Mouse (Mus musculus): ENCODE results near the gene 1500009C09Rik. TPM values are rescaled to one million over a fixed set of nuclear protein-coding genes. Genes with fewer than 3 reads are reported as not detected.

1500009C09Rik gene
- polyA plus RNA-seq, 1 experiment from 2014 or later: not detected

DNA sequence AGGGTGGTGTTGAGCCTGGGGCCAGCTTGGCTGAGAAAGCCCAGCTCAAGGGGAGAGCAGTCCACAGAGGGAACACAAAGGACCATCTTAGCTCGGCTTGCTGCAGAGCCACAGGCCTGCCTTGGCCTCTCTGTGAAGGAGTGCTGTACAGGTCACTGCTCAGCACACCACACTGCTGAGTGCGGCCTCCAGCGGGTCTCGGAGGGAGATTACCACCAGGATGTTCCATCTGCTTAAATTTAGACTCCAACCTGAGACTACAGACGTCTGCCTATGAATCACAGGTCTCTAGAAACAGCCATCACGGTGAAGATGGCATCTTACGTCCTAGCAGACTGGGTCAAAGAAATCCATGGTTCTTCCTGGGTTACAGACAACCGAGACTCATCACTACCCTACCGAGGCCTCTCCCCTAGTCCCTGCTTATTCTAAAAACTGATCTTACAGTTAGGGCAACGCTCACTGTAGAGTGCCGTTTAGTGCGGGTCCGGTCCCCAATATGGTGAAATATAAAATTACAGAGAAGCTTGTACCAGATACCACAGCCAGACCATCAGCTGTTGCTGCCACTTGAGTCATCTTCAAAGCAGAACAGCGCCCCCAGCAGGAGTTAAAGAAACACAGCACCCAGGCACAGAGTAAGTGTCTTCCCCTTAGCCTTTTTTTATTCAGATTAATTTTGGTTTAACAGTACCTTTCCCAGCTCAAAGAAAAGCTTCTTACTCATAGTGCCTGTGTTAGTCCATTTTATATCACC, 30.9 kb upstream of the 1500009C09Rik start:
- Histone ChIP-seq H3K4me2 (no peak overlapping the region), H3K36me3 (no peaks in the 10 kb centered on the region), H3K27ac (no peak overlapping the region), H3K4me3 (replicated peaks) (no peak overlapping the region), H3K9me3 (no peaks in the 10 kb centered on the region), H3K4me1 (replicated peaks) (peaks cover 22% of the 10 kb centered on the region), H3K27me3 (peaks cover 79% of the 10 kb centered on the region), H3K9ac (replicated peaks) (no peak overlapping the region)
- no peak for ATAC-seq (ENCODE audit: insufficient number of reproducible peaks, insufficient read depth, low FRiP score, low TSS enrichment, low read depth)
- 69% methylated on average over 14 of the region's 14 CpGs for WGBS

DNA sequence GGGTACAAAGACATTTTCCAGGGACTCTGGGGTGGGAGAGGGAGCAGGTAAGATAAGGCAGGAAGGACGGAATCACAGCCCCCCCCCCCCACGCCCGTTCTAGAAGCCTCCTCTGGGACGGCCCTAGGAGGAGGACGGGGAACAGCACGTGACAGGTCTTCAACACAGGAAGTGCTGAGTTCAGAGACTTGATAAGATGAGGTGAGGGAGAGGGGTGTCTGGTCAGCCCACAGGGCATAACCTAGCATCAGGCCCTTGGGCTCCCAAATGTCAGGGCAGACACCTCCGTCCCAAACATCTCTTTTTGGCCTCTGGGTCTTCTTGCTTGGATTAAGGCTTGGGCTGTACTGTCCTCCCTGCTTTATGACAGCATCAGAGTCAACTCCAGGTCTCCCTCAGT, 28.9 kb upstream of the 1500009C09Rik start:
- Histone ChIP-seq H3K4me2 (no peak overlapping the region), H3K27me3 (peaks cover 65% of the 10 kb centered on the region), H3K4me1 (replicated peaks) (peaks cover 12% of the 10 kb centered on the region), H3K9me3 (no peaks in the 10 kb centered on the region), H3K27ac (no peak overlapping the region), H3K36me3 (no peaks in the 10 kb centered on the region), H3K4me3 (replicated peaks) (peak overlapping the region; percentile 41; the same call in 1 of the 2 replicates), H3K9ac (replicated peaks) (no peak overlapping the region)
- 50% methylated on average over 7 of the region's 7 CpGs for WGBS
- ATAC-seq (ENCODE audit: insufficient number of reproducible peaks, insufficient read depth, low FRiP score, low TSS enrichment, low read depth): no peak

DNA sequence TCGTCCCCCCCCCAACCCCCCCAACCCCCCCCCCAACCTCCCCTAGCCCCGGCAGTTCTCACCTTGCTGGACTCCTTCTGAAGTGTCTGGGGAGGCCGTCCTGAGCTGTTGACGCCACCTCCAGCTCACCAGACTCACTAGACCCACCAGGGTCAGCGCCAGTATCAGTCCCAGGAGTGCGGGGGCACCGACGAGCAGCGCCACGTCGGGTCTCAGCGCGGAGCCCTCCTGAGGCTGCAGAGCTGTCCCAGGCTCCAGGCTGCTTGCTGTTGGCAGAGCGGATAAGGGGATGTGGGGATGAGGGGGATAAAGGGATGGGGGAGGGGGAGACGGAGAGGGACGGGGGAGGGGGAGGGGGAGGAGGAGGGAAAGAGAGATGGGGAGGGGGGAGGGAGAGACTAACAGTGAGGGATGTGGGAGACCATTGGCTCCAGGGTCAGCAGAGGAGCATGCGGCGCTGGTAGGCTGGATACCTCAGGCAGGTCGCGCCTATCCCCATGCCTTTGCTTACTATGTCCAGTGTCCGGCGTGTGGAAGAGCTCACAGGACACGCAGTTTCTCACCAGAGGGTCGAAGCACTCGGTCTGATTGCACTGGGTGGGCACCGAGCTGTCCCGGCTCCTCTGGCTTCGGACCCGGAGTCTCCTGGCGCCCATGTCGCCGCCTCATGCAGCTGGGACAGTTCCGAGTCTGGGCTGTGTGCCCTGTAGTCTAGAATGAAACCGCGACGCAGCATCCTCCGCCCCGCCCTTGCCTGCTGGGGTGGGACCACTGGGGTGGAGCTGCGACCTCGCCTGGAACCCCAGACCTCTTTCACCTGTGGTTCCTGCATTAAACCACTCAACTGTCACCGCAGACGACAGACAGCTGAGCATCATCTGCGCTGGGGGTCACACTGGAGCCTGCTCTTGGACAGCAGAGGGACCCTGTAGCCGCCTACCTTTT, 28.3 kb upstream of the 1500009C09Rik start, which contains the start of gene Tnfrsf13c:
Tnfrsf13c (minus strand) TSS at position 713 of the 945 bp plus-strand sequence.
- no peak; the same call in 1 of the 2 replicates for ATAC-seq (ENCODE audit: insufficient number of reproducible peaks, insufficient read depth, low FRiP score, low TSS enrichment, low read depth)
- Histone ChIP-seq H3K36me3 (no peaks in the 10 kb centered on the region), H3K4me3 (replicated peaks) (peak within 1 kb of the TSS; percentile 41), H3K9me3 (no peaks in the 10 kb centered on the region), H3K4me2 (peak within 1 kb of the TSS; percentile 66), H3K9ac (replicated peaks) (peak within 1 kb of the TSS; percentile 27; the same call in 1 of the 2 replicates), H3K27ac (no peak within 1 kb of the TSS), H3K27me3 (peaks cover 60% of the 10 kb centered on the region), H3K4me1 (replicated peaks) (peaks cover 12% of the 10 kb centered on the region)
- under 1% methylated on average over 44 of the region's 44 CpGs for WGBS

DNA sequence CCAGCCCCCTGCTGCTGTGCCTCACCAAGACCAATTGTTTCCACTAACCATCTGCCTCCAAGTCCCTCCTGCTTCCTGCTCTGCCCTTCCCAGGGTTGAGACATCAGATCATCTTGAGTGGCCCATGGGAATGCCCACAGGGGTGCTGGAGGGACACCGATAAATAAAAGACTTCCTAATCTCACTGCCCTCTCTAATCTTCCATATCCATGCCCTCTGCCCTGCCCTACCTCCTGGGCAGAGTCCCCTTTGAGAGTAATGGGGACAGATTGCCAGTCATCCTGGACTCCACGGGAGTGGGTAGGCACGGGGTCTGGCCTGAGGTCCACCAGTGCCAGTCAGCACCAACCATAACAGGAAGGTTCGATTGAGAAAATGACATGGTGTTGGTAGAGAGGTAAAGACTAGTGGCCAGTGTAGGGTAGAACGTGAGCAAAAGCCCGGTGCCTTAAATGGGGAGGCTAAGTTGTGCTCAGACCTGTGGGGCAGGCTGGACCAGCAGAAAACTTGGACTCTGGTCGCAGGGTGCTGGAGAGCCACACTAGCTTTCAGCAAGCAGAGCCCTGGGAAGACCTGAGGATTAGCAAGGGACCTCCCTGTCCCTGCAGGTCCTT, 27.5 kb upstream of the 1500009C09Rik start:
- H3K9me3 ChIP-seq: no peaks in the 10 kb centered on the region
- WGBS: 33% methylated on average over 7 of the region's 7 CpGs
- no peak overlapping the region for H3K27ac ChIP-seq
- H3K9ac ChIP-seq (replicated peaks): no peak overlapping the region
- H3K27me3 ChIP-seq: peaks cover 55% of the 10 kb centered on the region
- H3K4me2 ChIP-seq: peak overlapping the region; percentile 66
- ATAC-seq (ENCODE audit: insufficient number of reproducible peaks, insufficient read depth, low FRiP score, low TSS enrichment, low read depth): no peak
- peaks cover 17% of the 10 kb centered on the region for H3K4me1 ChIP-seq (replicated peaks)
- no peaks in the 10 kb centered on the region for H3K36me3 ChIP-seq
- peak overlapping the region; percentile 41; the same call in 1 of the 2 replicates for H3K4me3 ChIP-seq (replicated peaks)

DNA sequence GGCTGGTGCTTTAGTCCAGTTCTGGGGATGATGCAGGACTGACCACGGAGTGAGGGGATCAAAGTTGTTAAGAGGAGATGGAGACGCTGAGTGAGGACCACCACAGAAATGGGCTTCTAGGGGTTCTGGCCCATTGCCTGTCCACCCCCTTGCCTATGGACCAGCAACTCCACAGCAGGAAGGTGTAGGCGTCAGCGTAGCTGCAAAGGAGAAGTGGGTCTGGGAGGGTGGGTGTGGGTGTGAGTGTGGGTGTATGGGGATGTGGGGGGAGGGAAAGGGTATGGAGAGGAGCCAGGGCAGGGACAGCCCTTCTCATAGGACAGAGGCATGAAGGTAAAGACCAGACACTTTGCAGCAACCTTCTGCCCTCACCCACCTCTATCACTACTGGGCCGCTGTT, 26.4 kb upstream of the 1500009C09Rik start:
- H3K9ac ChIP-seq (replicated peaks): no peak overlapping the region
- no peak for ATAC-seq (ENCODE audit: insufficient number of reproducible peaks, insufficient read depth, low FRiP score, low TSS enrichment, low read depth)
- peaks cover 49% of the 10 kb centered on the region for H3K27me3 ChIP-seq
- no peak overlapping the region for H3K27ac ChIP-seq
- H3K4me2 ChIP-seq: no peak overlapping the region
- H3K9me3 ChIP-seq: no peaks in the 10 kb centered on the region
- no peak overlapping the region for H3K4me3 ChIP-seq (replicated peaks)
- 90% methylated on average over 5 of the region's 5 CpGs for WGBS
- H3K4me1 ChIP-seq (replicated peaks): peaks cover 17% of the 10 kb centered on the region
- H3K36me3 ChIP-seq: no peaks in the 10 kb centered on the region

DNA sequence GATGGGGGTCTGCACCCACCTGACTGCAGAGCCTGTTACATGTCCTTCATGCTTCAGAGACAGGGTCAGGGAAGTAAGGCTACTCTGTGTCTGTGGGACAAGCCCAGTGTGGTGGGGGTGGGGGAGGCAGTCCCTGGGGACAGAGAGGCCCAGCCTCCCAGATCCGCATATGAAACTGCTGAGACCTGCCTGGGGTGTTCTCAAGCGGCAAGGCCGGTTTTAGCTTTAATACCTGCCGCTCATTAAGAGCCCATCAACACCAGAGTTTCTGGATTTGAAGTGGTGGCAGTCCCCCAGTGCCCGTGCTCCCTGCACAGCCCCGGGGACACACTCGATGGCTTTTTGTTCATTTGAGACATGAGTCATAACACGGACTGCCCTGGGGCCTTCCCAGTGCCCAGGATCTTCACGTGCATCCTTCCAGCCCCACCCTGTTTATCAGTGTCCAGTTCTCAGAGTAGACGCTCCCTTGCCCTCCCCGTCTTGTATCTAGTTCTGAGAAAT, 22.6 kb upstream of the 1500009C09Rik start:
- Histone ChIP-seq H3K36me3 (peaks cover 16% of the 10 kb centered on the region; the same call in 1 of the 2 replicates), H3K4me2 (no peak overlapping the region), H3K27ac (no peak overlapping the region), H3K4me3 (replicated peaks) (no peak overlapping the region), H3K9ac (replicated peaks) (no peak overlapping the region), H3K9me3 (no peaks in the 10 kb centered on the region), H3K4me1 (replicated peaks) (peaks cover 7% of the 10 kb centered on the region), H3K27me3 (peaks cover 19% of the 10 kb centered on the region)
- 40% methylated on average over 11 of the region's 11 CpGs for WGBS
- ATAC-seq (ENCODE audit: insufficient number of reproducible peaks, insufficient read depth, low FRiP score, low TSS enrichment, low read depth): no peak

DNA sequence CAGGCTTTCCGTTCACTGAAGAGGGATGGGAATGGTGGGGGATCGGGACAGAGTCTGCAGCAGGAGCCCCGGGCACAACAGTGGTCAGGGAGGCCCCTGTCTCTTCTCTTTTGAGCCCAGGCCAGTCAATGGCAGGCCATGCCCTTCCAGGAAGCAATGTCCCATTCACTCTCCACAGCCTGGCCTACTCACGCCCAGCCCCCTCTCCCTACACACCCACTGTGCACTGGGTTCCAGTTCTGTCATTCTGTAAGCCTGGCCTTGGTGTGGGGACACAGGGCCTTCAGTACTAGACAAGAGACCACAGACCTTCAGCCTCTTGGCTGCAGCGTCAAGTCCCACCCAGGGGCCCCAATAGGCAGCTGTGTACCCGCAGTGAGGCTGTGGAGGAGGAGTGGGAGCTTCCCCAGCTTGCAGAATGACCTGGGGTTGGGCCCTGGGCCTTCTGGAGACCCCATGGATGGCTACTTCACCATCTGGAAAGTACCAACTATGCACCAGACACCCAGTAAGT, 22.0 kb upstream of the 1500009C09Rik start:
- no peak overlapping the region for H3K27ac ChIP-seq
- 74% methylated on average over 6 of the region's 6 CpGs for WGBS

DNA sequence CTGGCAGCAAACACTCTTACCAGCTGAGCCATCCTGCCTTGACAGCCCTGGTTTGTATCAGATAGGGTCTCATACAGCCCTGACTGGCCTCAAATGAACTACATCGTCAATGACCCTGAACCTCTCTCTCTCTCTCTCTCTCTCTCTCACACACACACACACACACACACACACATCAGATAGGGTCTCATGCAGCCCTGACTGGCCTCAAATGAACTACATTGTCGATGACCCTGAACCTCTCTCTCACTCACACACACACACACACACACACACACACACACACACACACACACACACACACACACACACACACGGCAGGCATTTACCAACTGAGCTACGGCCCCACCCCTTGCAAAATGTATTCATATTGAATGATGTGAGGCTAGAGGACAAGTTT, 21.1 kb upstream of the 1500009C09Rik start:
- no peak overlapping the region for H3K27ac ChIP-seq
- H3K4me2 ChIP-seq: no peak overlapping the region
- H3K4me1 ChIP-seq (replicated peaks): peaks cover 5% of the 10 kb centered on the region
- no peak for ATAC-seq (ENCODE audit: insufficient number of reproducible peaks, insufficient read depth, low FRiP score, low TSS enrichment, low read depth)
- 73% methylated on average over 4 of the region's 4 CpGs for WGBS
- no peaks in the 10 kb centered on the region for H3K9me3 ChIP-seq
- no peak overlapping the region for H3K4me3 ChIP-seq (replicated peaks)
- H3K36me3 ChIP-seq: peaks cover 20% of the 10 kb centered on the region; the same call in 1 of the 2 replicates
- H3K9ac ChIP-seq (replicated peaks): no peak overlapping the region
- peaks cover 4% of the 10 kb centered on the region for H3K27me3 ChIP-seq

More for the DNA sequence above, 22.0 kb upstream of the 1500009C09Rik start:
- no peak overlapping the region for H3K9ac ChIP-seq (replicated peaks)
- H3K27me3 ChIP-seq: peaks cover 14% of the 10 kb centered on the region
- peaks cover 5% of the 10 kb centered on the region for H3K4me1 ChIP-seq (replicated peaks)
- no peak for ATAC-seq (ENCODE audit: insufficient number of reproducible peaks, insufficient read depth, low FRiP score, low TSS enrichment, low read depth)
- no peaks in the 10 kb centered on the region for H3K9me3 ChIP-seq
- peaks cover 17% of the 10 kb centered on the region; the same call in 1 of the 2 replicates for H3K36me3 ChIP-seq
- no peak overlapping the region for H3K4me3 ChIP-seq (replicated peaks)
- no peak overlapping the region for H3K4me2 ChIP-seq

DNA sequence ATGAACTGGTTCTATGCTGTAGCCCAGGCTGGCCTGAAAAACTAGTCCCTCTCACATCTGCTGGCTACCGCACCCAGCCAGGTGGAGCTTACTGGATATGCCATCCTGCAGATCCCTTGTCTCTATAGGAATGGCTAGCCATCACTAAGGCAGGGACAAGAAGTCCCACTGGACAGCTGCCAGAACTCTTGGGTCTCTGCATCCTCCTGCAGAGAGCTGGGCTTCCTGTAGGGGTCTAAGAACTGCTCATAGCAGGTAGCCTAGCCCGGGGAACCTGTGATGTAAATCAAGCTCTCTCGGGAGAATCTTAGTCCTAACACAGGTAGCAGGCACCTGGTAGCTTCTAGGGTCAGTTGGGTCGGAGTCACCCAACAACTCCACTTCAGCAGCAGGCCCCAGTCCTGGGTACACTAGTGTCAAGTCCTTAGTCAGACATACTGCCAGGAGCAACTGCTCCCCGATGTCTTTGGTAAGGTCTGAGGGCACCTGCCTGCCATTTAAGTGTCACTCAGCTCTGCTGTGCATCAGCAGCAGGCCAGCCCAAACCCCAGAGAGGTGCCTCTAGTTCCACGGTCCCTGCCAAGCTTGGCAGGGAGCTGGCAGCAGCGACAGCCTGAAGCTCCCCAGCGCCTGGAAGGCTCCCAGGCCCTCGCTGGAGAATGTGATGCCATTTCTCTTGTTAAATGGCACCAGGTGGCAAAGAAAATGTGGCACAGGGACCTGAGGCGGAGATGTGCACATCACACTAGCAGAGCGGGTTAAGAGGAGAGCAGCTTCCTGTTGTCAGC, 20.4 kb upstream of the 1500009C09Rik start:
- Histone ChIP-seq H3K4me1 (replicated peaks) (peaks cover 5% of the 10 kb centered on the region), H3K9me3 (no peaks in the 10 kb centered on the region), H3K4me2 (no peak overlapping the region), H3K27me3 (no peaks in the 10 kb centered on the region), H3K4me3 (replicated peaks) (no peak overlapping the region), H3K36me3 (peaks cover 20% of the 10 kb centered on the region; the same call in 1 of the 2 replicates), H3K9ac (replicated peaks) (no peak overlapping the region), H3K27ac (no peak overlapping the region)
- WGBS: 69% methylated on average over 11 of the region's 11 CpGs
- no peak for ATAC-seq (ENCODE audit: insufficient number of reproducible peaks, insufficient read depth, low FRiP score, low TSS enrichment, low read depth)

DNA sequence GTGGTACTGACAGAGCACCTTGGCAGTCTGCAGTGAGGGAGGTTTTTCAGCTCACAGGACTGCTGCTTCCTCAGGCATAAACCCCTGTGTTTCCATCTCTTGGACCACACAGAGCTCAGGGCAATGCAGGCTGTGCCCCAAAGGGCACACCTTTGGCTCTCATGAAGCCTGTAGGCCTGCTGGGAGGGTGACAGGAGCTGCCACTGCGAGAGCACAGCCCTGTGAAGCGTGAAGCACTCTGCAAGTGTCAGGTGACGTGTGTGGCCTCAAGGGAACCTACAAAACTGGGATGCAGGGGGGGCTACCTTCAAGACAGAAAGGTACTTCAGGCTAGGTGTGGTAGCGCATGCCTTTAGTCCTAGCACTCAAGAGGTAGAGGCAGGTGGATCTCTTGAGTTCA, 19.5 kb upstream of the 1500009C09Rik start:
- Histone ChIP-seq H3K36me3 (peaks cover 21% of the 10 kb centered on the region; the same call in 1 of the 2 replicates), H3K9me3 (no peaks in the 10 kb centered on the region), H3K27me3 (no peaks in the 10 kb centered on the region), H3K4me1 (replicated peaks) (peaks cover 5% of the 10 kb centered on the region), H3K4me2 (no peak overlapping the region), H3K9ac (replicated peaks) (0 out of 2 replicates have a peak overlapping the region, but pooled peaks have one; percentile 0), H3K27ac (no peak overlapping the region), H3K4me3 (replicated peaks) (no peak overlapping the region)
- ATAC-seq (ENCODE audit: insufficient number of reproducible peaks, insufficient read depth, low FRiP score, low TSS enrichment, low read depth): no peak
- WGBS: 66% methylated on average over 4 of the region's 4 CpGs

Data from limb, embryonic 12.5 days (tissue).